Mouse (Mus musculus): ENCODE measurements around the gene Ins2. TPM values are rescaled to one million over a fixed set of nuclear protein-coding genes. Genes with fewer than 3 reads are reported as not detected.

The Ins2 gene
- polyA plus RNA-seq, 1 experiment from 2014 or later, result 0.94 TPM

- H3K27ac ChIP-seq (replicated peaks), result no peak overlapping the region
- no peak overlapping the region for H3K4me3 ChIP-seq
- no peaks in the 10 kb centered on the region for H3K9me3 ChIP-seq
- 29% methylated on average over 6 of the region's 6 CpGs for WGBS
- no peak overlapping the region for H3K4me2 ChIP-seq (replicated peaks)
- H3K27me3 ChIP-seq, result no peaks in the 10 kb centered on the region
- H3K9ac ChIP-seq (replicated peaks), result no peak overlapping the region
- no peaks in the 10 kb centered on the region for H3K4me1 ChIP-seq
- no peak for ATAC-seq (replicated peaks)
- no peaks in the 10 kb centered on the region for H3K36me3 ChIP-seq
Measured at GRCm38 (mm10) chr7:142646676-142647075, 96.5 kb downstream of the Ins2 start.

- no peaks in the 10 kb centered on the region for H3K4me1 ChIP-seq
- no peaks in the 10 kb centered on the region for H3K27me3 ChIP-seq
- ATAC-seq (replicated peaks), result no peak
- no peaks in the 10 kb centered on the region for H3K9me3 ChIP-seq
- no peak overlapping the region for H3K9ac ChIP-seq (replicated peaks)
- WGBS, result 39% methylated on average over 5 of the region's 5 CpGs
- H3K27ac ChIP-seq (replicated peaks), result no peak overlapping the region
- no peak overlapping the region for H3K4me3 ChIP-seq
- H3K36me3 ChIP-seq, result no peaks in the 10 kb centered on the region
- no peak overlapping the region for H3K4me2 ChIP-seq (replicated peaks)
Measured at GRCm38 (mm10) chr7:142645045-142645444, 98.1 kb downstream of the Ins2 start.

- Histone ChIP-seq H3K9me3 (no peaks in the 10 kb centered on the region), H3K36me3 (no peaks in the 10 kb centered on the region), H3K27ac (replicated peaks) (no peak overlapping the region), H3K4me3 (no peak overlapping the region), H3K9ac (replicated peaks) (no peak overlapping the region), H3K27me3 (no peaks in the 10 kb centered on the region), H3K4me1 (no peaks in the 10 kb centered on the region), H3K4me2 (replicated peaks) (no peak overlapping the region)
- no peak for ATAC-seq (replicated peaks)
Measured at GRCm38 (mm10) chr7:142636178-142636577, 107.0 kb downstream of the Ins2 start.

GRCm38 (mm10) chr7:142630691-142631090 lies 112.5 kb downstream of the Ins2 start:
- Histone ChIP-seq H3K9ac (replicated peaks) (no peak overlapping the region), H3K27me3 (no peaks in the 10 kb centered on the region), H3K9me3 (no peaks in the 10 kb centered on the region), H3K27ac (replicated peaks) (no peak overlapping the region), H3K4me3 (no peak overlapping the region), H3K36me3 (no peaks in the 10 kb centered on the region), H3K4me2 (replicated peaks) (no peak overlapping the region), H3K4me1 (no peaks in the 10 kb centered on the region)
- no peak for ATAC-seq (replicated peaks)
- WGBS, result 81% methylated on average over 10 of the region's 10 CpGs

- no peaks in the 10 kb centered on the region for H3K36me3 ChIP-seq
- WGBS, result 74% methylated on average over 6 of the region's 6 CpGs
Measured at GRCm38 (mm10) chr7:142629806-142630205, 113.4 kb downstream of the Ins2 start.

More at GRCm38 (mm10) chr7:142629806-142630205, 113.4 kb downstream of the Ins2 start:
- no peak for ATAC-seq (replicated peaks)
- no peak overlapping the region for H3K4me2 ChIP-seq (replicated peaks)
- H3K4me3 ChIP-seq, result no peak overlapping the region
- H3K27me3 ChIP-seq, result no peaks in the 10 kb centered on the region
- H3K9ac ChIP-seq (replicated peaks), result no peak overlapping the region
- H3K4me1 ChIP-seq, result no peaks in the 10 kb centered on the region
- no peaks in the 10 kb centered on the region for H3K9me3 ChIP-seq
- H3K27ac ChIP-seq (replicated peaks), result no peak overlapping the region

MicroRNAs within 50 kb of the gene (microRNA counts, 519-probe panel; counts per million panel counts)
- microRNA mmu-miR-483, result 1,989 counts per million, percentile 23 among the panel's probes with 10 or more counts

Small RNAs within 50 kb of the gene (microRNA-seq; reads per million reads assigned to microRNA genes)
- 90.7 reads per million, percentile 53 among the genes with 10 or more reads in this experiment for gene Mir483

Other genes with a start within 250 kb of the Ins2 start
- 0.98 TPM in 1 of 2 replicates, not detected in the other for gene Tnnt3, start 244.5 kb downstream of the Ins2 start, polyA plus RNA-seq (2015; fragmentation: Nextera tagmentation; extraction: Ambion mirVana)
- gene Mrpl23, start 210.7 kb downstream of the Ins2 start, polyA plus RNA-seq (2015; fragmentation: Nextera tagmentation; extraction: Ambion mirVana), result 20.1 and 22.4 TPM in 2 replicates
- 60.0 and 64.7 TPM in 2 replicates for gene Igf2, start 76.6 kb downstream of the Ins2 start, polyA plus RNA-seq (2015; fragmentation: Nextera tagmentation; extraction: Ambion mirVana)
- gene Gm49394, start 73.4 kb downstream of the Ins2 start, polyA plus RNA-seq (2015; fragmentation: Nextera tagmentation; extraction: Ambion mirVana), result 0.04 and 0.11 TPM in 2 replicates
- gene Th, start 187.7 kb upstream of the Ins2 start, polyA plus RNA-seq (2015; fragmentation: Nextera tagmentation; extraction: Ambion mirVana), result 4.2 and 4.9 TPM in 2 replicates
- 0.27 and 0.46 TPM in 2 replicates for gene Ascl2, start 225.9 kb upstream of the Ins2 start, polyA plus RNA-seq (2015; fragmentation: Nextera tagmentation; extraction: Ambion mirVana)